Mouse (Mus musculus): Measurements from ENCODE around the gene Mgarp.
A peak's percentile ranks its signal among the peaks of the same experiment; 100 is the strongest.
"Not testable (repeated sequence)": the region's sequence is repeated elsewhere in the genome, so short reads cannot be mapped to it uniquely, and the experiment has no call there.

The Mgarp gene

GRCm38 (mm10) chr3:51396219-51397068, at the start of gene Mgarp:
Gene Mgarp, minus strand, starts transcription at chr3:51396738.
- peak; percentile 90 for DNase-seq

GRCm38 (mm10) chr3:51434871-51435595, 38.5 kb upstream of the Mgarp start:
- DNase-seq: no peak

GRCm38 (mm10) chr3:51434364-51434763, 37.8 kb upstream of the Mgarp start:
- not testable (repeated sequence) for DNase-seq

- no peak for DNase-seq
Measured at GRCm38 (mm10) chr3:51425394-51425793, 28.9 kb upstream of the Mgarp start.

- no peak for DNase-seq
Measured at GRCm38 (mm10) chr3:51421921-51422320, 25.4 kb upstream of the Mgarp start.

GRCm38 (mm10) chr3:51417966-51418365, 21.4 kb upstream of the Mgarp start:
- DNase-seq: no peak

GRCm38 (mm10) chr3:51417485-51417884, 20.9 kb upstream of the Mgarp start:
- no peak for DNase-seq

- no peak for DNase-seq
Measured at GRCm38 (mm10) chr3:51417135-51417458, 20.6 kb upstream of the Mgarp start.

- DNase-seq: peak; percentile 63
Measured at GRCm38 (mm10) chr3:51416364-51417134, 20.0 kb upstream of the Mgarp start.

- no peak for DNase-seq
Measured at GRCm38 (mm10) chr3:51416073-51416363, 19.5 kb upstream of the Mgarp start.

GRCm38 (mm10) chr3:51415098-51416072, 18.8 kb upstream of the Mgarp start, which contains the start of gene Naa15:
Gene Naa15, plus strand, starts transcription at chr3:51415148.
- DNase-seq: peak; percentile 97

GRCm38 (mm10) chr3:51413276-51413675, 16.7 kb upstream of the Mgarp start:
- no peak for DNase-seq

- DNase-seq: no peak
Measured at GRCm38 (mm10) chr3:51412457-51412856, 15.9 kb upstream of the Mgarp start.

- peak; percentile 95 for DNase-seq
Measured at GRCm38 (mm10) chr3:51408561-51409183, 12.1 kb upstream of the Mgarp start, which contains the start of gene Ndufc1. Gene Ndufc1, minus strand, starts transcription at chr3:51408988.

- peak; percentile 11 for DNase-seq
Measured at GRCm38 (mm10) chr3:51407870-51408560, 11.5 kb upstream of the Mgarp start.

GRCm38 (mm10) chr3:51402628-51403027, 6.1 kb upstream of the Mgarp start:
- no peak for DNase-seq

- not testable (repeated sequence) for DNase-seq
Measured at GRCm38 (mm10) chr3:51402054-51402453, 5.5 kb upstream of the Mgarp start.

- no peak for DNase-seq
Measured at GRCm38 (mm10) chr3:51400682-51401081, 4.1 kb upstream of the Mgarp start.

GRCm38 (mm10) chr3:51399531-51399930, 3.0 kb upstream of the Mgarp start:
- no peak for DNase-seq

- DNase-seq: no peak
Measured at GRCm38 (mm10) chr3:51398667-51399066, 2.1 kb upstream of the Mgarp start.

GRCm38 (mm10) chr3:51397700-51398299, 1.3 kb upstream of the Mgarp start:
- no peak for DNase-seq

Measured in retina, postnatal 1 day (tissue).